Mouse (Mus musculus): Measurements from ENCODE around the gene Glrb. TPM values are rescaled to one million over a fixed set of nuclear protein-coding genes. Genes with fewer than 3 reads are reported as not detected.

Gene Glrb
- polyA plus RNA-seq, 1 experiment from 2014 or later = 3.9 TPM

GRCm38 (mm10) chr3:80805327-80805726 is 108.1 kb downstream of the Glrb start:
- H3K9me3 ChIP-seq = no peaks in the 10 kb centered on the region
- WGBS = 13% methylated on average over 1 of the region's 1 CpGs
- H3K27ac ChIP-seq = no peak overlapping the region
- H3K4me1 ChIP-seq (replicated peaks) = peaks cover 11% of the 10 kb centered on the region; the same call in 1 of the 2 replicates
- H3K36me3 ChIP-seq = no peaks in the 10 kb centered on the region
- no peak overlapping the region for H3K4me3 ChIP-seq (replicated peaks)
- no peak overlapping the region for H3K9ac ChIP-seq
- no peak overlapping the region for H3K4me2 ChIP-seq (replicated peaks)
- peaks cover 19% of the 10 kb centered on the region for H3K27me3 ChIP-seq (replicated peaks)
- ATAC-seq = no peak

- 71% methylated on average over 1 of the region's 1 CpGs for WGBS
- ATAC-seq = no peak
- Histone ChIP-seq H3K4me2 (replicated peaks) (no peak overlapping the region), H3K27me3 (replicated peaks) (peaks cover 19% of the 10 kb centered on the region), H3K4me3 (replicated peaks) (no peak overlapping the region), H3K9me3 (no peaks in the 10 kb centered on the region), H3K27ac (no peak overlapping the region), H3K9ac (no peak overlapping the region), H3K4me1 (replicated peaks) (peaks cover 11% of the 10 kb centered on the region; the same call in 1 of the 2 replicates), H3K36me3 (no peaks in the 10 kb centered on the region)
Measured at GRCm38 (mm10) chr3:80803811-80804210, 109.6 kb downstream of the Glrb start.

GRCm38 (mm10) chr3:80803211-80803610 is 110.2 kb downstream of the Glrb start:
- Histone ChIP-seq H3K9me3 (no peaks in the 10 kb centered on the region), H3K9ac (no peak overlapping the region), H3K27ac (no peak overlapping the region), H3K27me3 (replicated peaks) (peaks cover 19% of the 10 kb centered on the region), H3K4me3 (replicated peaks) (no peak overlapping the region), H3K36me3 (no peaks in the 10 kb centered on the region), H3K4me1 (replicated peaks) (peaks cover 11% of the 10 kb centered on the region; the same call in 1 of the 2 replicates), H3K4me2 (replicated peaks) (peak overlapping the region; percentile 92)
- peak; percentile 48 for ATAC-seq
- WGBS = 61% methylated on average over 8 of the region's 8 CpGs

GRCm38 (mm10) chr3:80802596-80803081 is 110.8 kb downstream of the Glrb start, which contains the start of gene Gria2:
Gria2 (minus strand) TSS chr3:80802835.
- Histone ChIP-seq H3K4me3 (replicated peaks) (peak within 1 kb of the TSS; percentile 38), H3K9me3 (no peaks in the 10 kb centered on the region), H3K4me2 (replicated peaks) (peak within 1 kb of the TSS; percentile 92), H3K4me1 (replicated peaks) (peaks cover 11% of the 10 kb centered on the region; the same call in 1 of the 2 replicates), H3K9ac (no peak within 1 kb of the TSS), H3K27me3 (replicated peaks) (peaks cover 19% of the 10 kb centered on the region), H3K36me3 (no peaks in the 10 kb centered on the region), H3K27ac (no peak within 1 kb of the TSS)
- ATAC-seq = peak; percentile 94
- WGBS = under 1% methylated on average over 35 of the region's 35 CpGs

GRCm38 (mm10) chr3:80801827-80802310 is 111.6 kb downstream of the Glrb start:
- Histone ChIP-seq H3K27ac (no peak overlapping the region), H3K36me3 (no peaks in the 10 kb centered on the region), H3K4me2 (replicated peaks) (no peak overlapping the region), H3K9me3 (no peaks in the 10 kb centered on the region), H3K9ac (no peak overlapping the region), H3K4me3 (replicated peaks) (no peak overlapping the region), H3K27me3 (replicated peaks) (peaks cover 19% of the 10 kb centered on the region), H3K4me1 (replicated peaks) (peaks cover 11% of the 10 kb centered on the region; the same call in 1 of the 2 replicates)
- WGBS = 24% methylated on average over 6 of the region's 6 CpGs
- no peak for ATAC-seq

GRCm38 (mm10) chr3:80800995-80801826 is 112.2 kb downstream of the Glrb start:
- Histone ChIP-seq H3K27me3 (replicated peaks) (peaks cover 19% of the 10 kb centered on the region), H3K9me3 (no peaks in the 10 kb centered on the region), H3K36me3 (no peaks in the 10 kb centered on the region), H3K9ac (peak overlapping the region; percentile 8; the same call in 1 of the 2 replicates), H3K4me1 (replicated peaks) (peaks cover 11% of the 10 kb centered on the region; the same call in 1 of the 2 replicates), H3K4me2 (replicated peaks) (peak overlapping the region; percentile 69), H3K4me3 (replicated peaks) (peak overlapping the region; percentile 30), H3K27ac (no peak overlapping the region)
- WGBS = 12% methylated on average over 33 of the region's 33 CpGs
- ATAC-seq = peak; percentile 50; the same call in 1 of the 2 replicates

GRCm38 (mm10) chr3:80800299-80800994 is 113.0 kb downstream of the Glrb start:
- Histone ChIP-seq H3K4me3 (replicated peaks) (peak overlapping the region; percentile 30), H3K4me2 (replicated peaks) (peak overlapping the region; percentile 69), H3K36me3 (no peaks in the 10 kb centered on the region), H3K9me3 (no peaks in the 10 kb centered on the region), H3K27ac (no peak overlapping the region), H3K27me3 (replicated peaks) (peaks cover 19% of the 10 kb centered on the region), H3K9ac (peak overlapping the region; percentile 8; the same call in 1 of the 2 replicates), H3K4me1 (replicated peaks) (peaks cover 11% of the 10 kb centered on the region; the same call in 1 of the 2 replicates)
- ATAC-seq = peak; percentile 21; the same call in 1 of the 2 replicates
- WGBS = 7% methylated on average over 29 of the region's 29 CpGs

- Histone ChIP-seq H3K9ac (no peak overlapping the region), H3K36me3 (no peaks in the 10 kb centered on the region), H3K4me1 (replicated peaks) (peaks cover 11% of the 10 kb centered on the region; the same call in 1 of the 2 replicates), H3K9me3 (no peaks in the 10 kb centered on the region), H3K4me3 (replicated peaks) (no peak overlapping the region), H3K27ac (no peak overlapping the region), H3K4me2 (replicated peaks) (no peak overlapping the region), H3K27me3 (replicated peaks) (peaks cover 19% of the 10 kb centered on the region)
- ATAC-seq = no peak
- 77% methylated on average over 1 of the region's 1 CpGs for WGBS
Measured at GRCm38 (mm10) chr3:80797935-80798334, 115.5 kb downstream of the Glrb start.

GRCm38 (mm10) chr3:80796764-80797163 is 116.7 kb downstream of the Glrb start:
- no peak for ATAC-seq
- no peak overlapping the region for H3K27ac ChIP-seq
- H3K4me2 ChIP-seq (replicated peaks) = no peak overlapping the region
- H3K36me3 ChIP-seq = no peaks in the 10 kb centered on the region
- H3K9ac ChIP-seq = no peak overlapping the region
- H3K9me3 ChIP-seq = no peaks in the 10 kb centered on the region
- H3K4me3 ChIP-seq (replicated peaks) = no peak overlapping the region
- peaks cover 6% of the 10 kb centered on the region; the same call in 1 of the 2 replicates for H3K4me1 ChIP-seq (replicated peaks)
- peaks cover 12% of the 10 kb centered on the region for H3K27me3 ChIP-seq (replicated peaks)

- ATAC-seq = peak; percentile 66
- no peaks in the 10 kb centered on the region for H3K36me3 ChIP-seq
- no peak overlapping the region for H3K4me2 ChIP-seq (replicated peaks)
- no peaks in the 10 kb centered on the region for H3K9me3 ChIP-seq
- H3K27ac ChIP-seq = no peak overlapping the region
- no peak overlapping the region for H3K9ac ChIP-seq
- no peaks in the 10 kb centered on the region for H3K27me3 ChIP-seq (replicated peaks)
- 56% methylated on average over 2 of the region's 2 CpGs for WGBS
- H3K4me3 ChIP-seq (replicated peaks) = no peak overlapping the region
- H3K4me1 ChIP-seq (replicated peaks) = no peaks in the 10 kb centered on the region
Measured at GRCm38 (mm10) chr3:80795284-80795683, 118.2 kb downstream of the Glrb start.

Measured in intestine, embryonic 15.5 days (tissue).